ENCODE assay signal across 29 mouse cellular contexts in the genomic region with DNA sequence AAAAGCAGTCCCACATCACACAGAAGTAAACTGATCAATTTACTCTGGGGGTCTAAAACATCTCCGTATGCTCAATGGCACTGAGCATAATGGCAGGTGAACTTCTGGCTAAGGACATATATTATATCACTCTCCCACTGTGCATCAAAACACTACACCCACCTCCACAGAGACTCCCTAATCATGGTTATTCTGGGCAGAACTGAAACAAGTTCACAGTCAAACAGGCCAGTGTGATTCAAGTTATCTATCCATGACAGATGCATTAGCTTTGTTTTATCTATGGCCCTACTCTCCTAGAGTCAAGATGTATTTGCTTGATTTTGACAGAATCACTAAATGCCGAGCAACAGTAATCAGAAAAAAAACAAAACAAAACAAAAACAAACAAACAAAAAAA. TPM values are rescaled to one million over a fixed set of nuclear protein-coding genes. Genes with fewer than 3 reads are reported as not detected.
DNase-seq lines count a peak whose midpoint lies in the region; ATAC-seq and TF ChIP-seq lines count a peak whose summit lies in the region.
"Had no signal": no experiment of that assay in that cellular context is flagged by ENCODE, and none has a peak within 500 bp of the region (broad histone marks: within the 10 kb centered on the region; RNA-seq: fewer than 3 reads in every experiment).

No protein-coding gene starts in this region.

- TF ChIP-seq EP300 in liver, embryonic 14.5 days (IDR thresholded peaks at IDR 0.05; ENCODE audit: low read depth), result no peak
- no peak for TF ChIP-seq EP300 in lung, postnatal 0 days (IDR thresholded peaks at IDR 0.05)

- H3K36me3 ChIP-seq in liver, embryonic 11.5 days (ENCODE audit: control insufficient read depth, insufficient read depth, low read length), result no peaks in the 10 kb centered on the region
- no peaks in the 10 kb centered on the region for H3K36me3 ChIP-seq in liver, embryonic 14.5 days (replicated peaks; ENCODE audit: control insufficient read depth, insufficient read depth, low read depth)
- no peaks in the 10 kb centered on the region for H3K36me3 ChIP-seq in lung, postnatal 0 days (ENCODE audit: insufficient read depth, low read length)
- H3K36me3 ChIP-seq in forebrain, embryonic 16.5 days (ENCODE audit: control insufficient read depth, insufficient read depth), result no peaks in the 10 kb centered on the region
- H3K36me3 ChIP-seq: embryonic facial prominence, embryonic 13.5 days; embryonic facial prominence, embryonic 15.5 days; forebrain, embryonic 10.5 days; forebrain, embryonic 12.5 days; G1E had no signal

- no peak overlapping the region for H3K9ac ChIP-seq in liver, embryonic 11.5 days (ENCODE audit: low read depth, low read length)
- no peak overlapping the region for H3K9ac ChIP-seq in liver, embryonic 14.5 days (replicated peaks)
- no peak overlapping the region for H3K9ac ChIP-seq in lung, postnatal 0 days (replicated peaks; ENCODE audit: low read depth)
- H3K9ac ChIP-seq in forebrain, embryonic 16.5 days (replicated peaks; ENCODE audit: low read depth, low read length), result no peak overlapping the region
- H3K9ac ChIP-seq: embryonic facial prominence, embryonic 13.5 days; embryonic facial prominence, embryonic 15.5 days; forebrain, embryonic 12.5 days; forebrain, postnatal 0 days had no signal

- 68% methylated on average over 2 of the region's 2 CpGs for WGBS in liver, embryonic 11.5 days
- 39% methylated on average over 2 of the region's 2 CpGs for WGBS in liver, embryonic 14.5 days (ENCODE audit: insufficient replicate concordance)
- WGBS in lung, postnatal 0 days, result 89% methylated on average over 2 of the region's 2 CpGs
- 84% methylated on average over 2 of the region's 2 CpGs for WGBS in forebrain, embryonic 16.5 days

- H3K27me3 ChIP-seq in liver, embryonic 11.5 days (replicated peaks; ENCODE audit: control insufficient read depth, insufficient read depth, low read length), result no peaks in the 10 kb centered on the region; the same call in 1 of the 2 replicates
- no peaks in the 10 kb centered on the region for H3K27me3 ChIP-seq in liver, embryonic 14.5 days (ENCODE audit: control insufficient read depth, insufficient read depth, low read length)
- H3K27me3 ChIP-seq in lung, postnatal 0 days (replicated peaks; ENCODE audit: insufficient read depth, low read length), result no peaks in the 10 kb centered on the region
- no peaks in the 10 kb centered on the region for H3K27me3 ChIP-seq in forebrain, embryonic 16.5 days (replicated peaks; ENCODE audit: control insufficient read depth, insufficient read depth, low read length)
- H3K27me3 ChIP-seq: CH12.LX; forebrain, embryonic 12.5 days had no signal

- peak; percentile 57; the same call in 1 of the 2 replicates for ATAC-seq in liver, embryonic 11.5 days (replicated peaks; ENCODE audit: low FRiP score)
- ATAC-seq in liver, embryonic 14.5 days (ENCODE audit: insufficient read depth), result peak; percentile 28; the same call in 1 of the 2 replicates
- no peak for ATAC-seq in lung, postnatal 0 days
- no peak for ATAC-seq in forebrain, embryonic 16.5 days
- ATAC-seq: activated CD4-positive, CD25-positive, alpha-beta regulatory T cell, adult 4 months; CD4-positive, CD25-positive, alpha-beta regulatory T cell, adult 4 months; forebrain, embryonic 14.5 days; forebrain, postnatal 0 days; Patski had no signal

- no peaks in the 10 kb centered on the region for H3K9me3 ChIP-seq in liver, embryonic 11.5 days (ENCODE audit: control insufficient read depth, low read length)
- no peaks in the 10 kb centered on the region for H3K9me3 ChIP-seq in liver, embryonic 14.5 days (ENCODE audit: control insufficient read depth, low read length)
- H3K9me3 ChIP-seq in lung, postnatal 0 days (ENCODE audit: low read length), result no peaks in the 10 kb centered on the region
- no peaks in the 10 kb centered on the region for H3K9me3 ChIP-seq in forebrain, embryonic 16.5 days (ENCODE audit: control insufficient read depth, low read length)
- H3K9me3 ChIP-seq: embryonic facial prominence, embryonic 13.5 days; embryonic facial prominence, embryonic 15.5 days; forebrain, embryonic 10.5 days; forebrain, embryonic 12.5 days; G1E had no signal

- TF ChIP-seq CTCF in bone marrow macrophage, adult 2 months (IDR thresholded peaks at IDR 0.05; ENCODE audit: low read depth, low read length), result no peak
- no peak for TF ChIP-seq CTCF in liver, embryonic 14.5 days (IDR thresholded peaks at IDR 0.05; ENCODE audit: low read depth)
- no peak for TF ChIP-seq CTCF in lung, postnatal 0 days (IDR thresholded peaks at IDR 0.05)

- no peak for TF ChIP-seq POLR2A in bone marrow macrophage, adult 2 months (IDR thresholded peaks at IDR 0.05; ENCODE audit: borderline replicate concordance, low read depth, low read length)

- no peak overlapping the region for H3K4me2 ChIP-seq in liver, embryonic 11.5 days
- H3K4me2 ChIP-seq in liver, embryonic 14.5 days (ENCODE audit: low read depth), result no peak overlapping the region
- H3K4me2 ChIP-seq in lung, postnatal 0 days (replicated peaks; ENCODE audit: low read depth, low read length), result no peak overlapping the region
- H3K4me2 ChIP-seq in forebrain, embryonic 16.5 days (ENCODE audit: low read length), result no peak overlapping the region
- H3K4me2 ChIP-seq: embryonic facial prominence, embryonic 13.5 days; embryonic facial prominence, embryonic 15.5 days; forebrain, embryonic 12.5 days had no signal

- no peak overlapping the region for H3K27ac ChIP-seq in liver, embryonic 11.5 days (ENCODE audit: low read depth, low read length)
- peak overlapping the region; percentile 74; the same call in 1 of the 2 replicates for H3K27ac ChIP-seq in bone marrow macrophage, adult 2 months (ENCODE audit: insufficient read depth, low read depth, low read length)
- no peak overlapping the region for H3K27ac ChIP-seq in liver, embryonic 14.5 days
- H3K27ac ChIP-seq in lung, postnatal 0 days (ENCODE audit: low read length), result no peak overlapping the region
- no peak overlapping the region for H3K27ac ChIP-seq in forebrain, embryonic 16.5 days (ENCODE audit: low read length)
- H3K27ac ChIP-seq: embryonic facial prominence, embryonic 13.5 days; embryonic facial prominence, embryonic 15.5 days; forebrain, embryonic 10.5 days; forebrain, embryonic 12.5 days had no signal

- no peaks in the 10 kb centered on the region for H3K4me1 ChIP-seq in liver, embryonic 11.5 days (replicated peaks; ENCODE audit: control insufficient read depth, insufficient read depth, low read length)
- peaks cover 27% of the 10 kb centered on the region for H3K4me1 ChIP-seq in bone marrow macrophage, adult 2 months (ENCODE audit: control insufficient read depth, insufficient read depth, low read length)
- no peaks in the 10 kb centered on the region for H3K4me1 ChIP-seq in liver, embryonic 14.5 days (replicated peaks; ENCODE audit: control insufficient read depth in 2 of 2, insufficient read depth in 2 of 2, low read length in 1 of 2)
- H3K4me1 ChIP-seq in lung, postnatal 0 days (ENCODE audit: insufficient read depth, low read depth, low read length), result no peaks in the 10 kb centered on the region
- no peaks in the 10 kb centered on the region for H3K4me1 ChIP-seq in forebrain, embryonic 16.5 days (replicated peaks; ENCODE audit: control insufficient read depth, insufficient read depth, low read length)
- H3K4me1 ChIP-seq: embryonic facial prominence, embryonic 13.5 days; embryonic facial prominence, embryonic 15.5 days; forebrain, embryonic 10.5 days; forebrain, embryonic 12.5 days had no signal

- DNase-seq in liver, embryonic 11.5 days (ENCODE audit: low spot score), result no peak
- DNase-seq in liver, result no peak
- DNase-seq in liver, embryonic 14.5 days (ENCODE audit: low read depth in 3 of 3, low spot score in 3 of 3), result no peak
- DNase-seq in lung, postnatal 0 days (ENCODE audit: low spot score), result no peak
- DNase-seq: adrenal gland, adult 8-10 months; adrenal gland, postnatal 14 days; adrenal gland, postnatal 36 days; B cell, adult 2 months; cerebellum, adult 11 months; cerebellum, adult 18-20 months; cerebellum, adult 8-10 months; cerebellum, adult 9-11 months; cerebellum, postnatal 14 days; cerebellum, postnatal 36 days; embryo, embryonic 11 days; forebrain, postnatal 0 days had no signal

- no peak overlapping the region for H3K4me3 ChIP-seq in liver, embryonic 11.5 days (ENCODE audit: low read depth, low read length)
- no peak overlapping the region for H3K4me3 ChIP-seq in bone marrow macrophage, adult 2 months (ENCODE audit: insufficient read depth, low read length)
- H3K4me3 ChIP-seq in liver, embryonic 14.5 days (ENCODE audit: insufficient read depth in 1 of 2, low read depth in 2 of 2, low read length in 2 of 2), result no peak overlapping the region
- H3K4me3 ChIP-seq in lung, postnatal 0 days (ENCODE audit: low read depth, low read length), result no peak overlapping the region
- no peak overlapping the region for H3K4me3 ChIP-seq in forebrain, embryonic 16.5 days (replicated peaks; ENCODE audit: low read length)
- H3K4me3 ChIP-seq: embryonic facial prominence, embryonic 13.5 days; embryonic facial prominence, embryonic 15.5 days; erythroblast, embryonic 14.5 days; forebrain, embryonic 10.5 days; forebrain, embryonic 12.5 days had no signal

RNA-seq across cellular contexts. Expression of a gene that starts 8.8 kb away (rescaled TPM):
- polyA plus RNA-seq in liver, embryonic 11.5 days (2014; fragmentation: Nextera tagmentation; extraction: Ambion mirVana), result 4.1 and 6.8 TPM in 2 replicates
- polyA plus RNA-seq in bone marrow macrophage, adult 2 months (2012; ENCODE audit: insufficient read depth, insufficient read length, missing spikeins), result 42.4 and 42.6 TPM in 2 replicates
- 0.16 and 0.38 TPM in 2 replicates for polyA plus RNA-seq in liver, embryonic 14.5 days (2012; rRNA removed)
- 0.89 and 1.9 TPM in 2 replicates for polyA plus RNA-seq in liver, embryonic 14.5 days (2014; fragmentation: Nextera tagmentation; extraction: Ambion mirVana)
- polyA plus RNA-seq in lung, postnatal 0 days (2015; fragmentation: Nextera tagmentation; extraction: Ambion mirVana), result 17.7 and 18.9 TPM in 2 replicates
- polyA plus RNA-seq in forebrain, embryonic 16.5 days (2015; fragmentation: Nextera tagmentation; extraction: Ambion mirVana), result 43.3 and 43.5 TPM in 2 replicates
- polyA plus RNA-seq: erythroblast, embryonic 14.5 days; G1E had no signal

RNA-seq across cellular contexts. Expression of a gene that starts 54.1 kb away (rescaled TPM):
- polyA plus RNA-seq in liver, embryonic 11.5 days (2014; fragmentation: Nextera tagmentation; extraction: Ambion mirVana), result 23.1 and 24.4 TPM in 2 replicates
- polyA plus RNA-seq in bone marrow macrophage, adult 2 months (2012; ENCODE audit: insufficient read depth, insufficient read length, missing spikeins), result 21.8 and 31.6 TPM in 2 replicates
- polyA plus RNA-seq in liver, embryonic 14.5 days (2012; rRNA removed), result 5.1 and 7.6 TPM in 2 replicates
- 11.8 and 14.4 TPM in 2 replicates for polyA plus RNA-seq in liver, embryonic 14.5 days (2014; fragmentation: Nextera tagmentation; extraction: Ambion mirVana)
- polyA plus RNA-seq in lung, postnatal 0 days (2015; fragmentation: Nextera tagmentation; extraction: Ambion mirVana), result 42.3 and 42.5 TPM in 2 replicates
- polyA plus RNA-seq in forebrain, embryonic 16.5 days (2015; fragmentation: Nextera tagmentation; extraction: Ambion mirVana), result 20.4 and 21.1 TPM in 2 replicates

Comparison
In these comparisons a context has a peak if more than half of its experiments do, and no peak if none do; other contexts are left out.
1. ATAC-seq: peak in liver, embryonic 11.5 days (single experiment) and liver, embryonic 14.5 days (single experiment); none in lung, postnatal 0 days (single experiment) and forebrain, embryonic 16.5 days (single experiment).